Mouse (Mus musculus) ovary, adult 10 weeks (tissue): Measurements from ENCODE around the gene Pdxk. TPM values are rescaled to one million over a fixed set of nuclear protein-coding genes. Genes with fewer than 3 reads are reported as not detected.

Experiments
- polyA plus RNA-seq: library from polyadenylated mRNA; stranded (reverse); fragments of 350-450 nt; fragmentation: Illumina TruSeq; extraction: RNeasy Lipid Tissue Mini Kit (QIAGEN cat#74804); gene quantifications from one replicate; pipeline ENCODE4 v1.2.3, GENCODE M21; 2014

The Pdxk gene
- 12.0 TPM for polyA plus RNA-seq

DNA sequence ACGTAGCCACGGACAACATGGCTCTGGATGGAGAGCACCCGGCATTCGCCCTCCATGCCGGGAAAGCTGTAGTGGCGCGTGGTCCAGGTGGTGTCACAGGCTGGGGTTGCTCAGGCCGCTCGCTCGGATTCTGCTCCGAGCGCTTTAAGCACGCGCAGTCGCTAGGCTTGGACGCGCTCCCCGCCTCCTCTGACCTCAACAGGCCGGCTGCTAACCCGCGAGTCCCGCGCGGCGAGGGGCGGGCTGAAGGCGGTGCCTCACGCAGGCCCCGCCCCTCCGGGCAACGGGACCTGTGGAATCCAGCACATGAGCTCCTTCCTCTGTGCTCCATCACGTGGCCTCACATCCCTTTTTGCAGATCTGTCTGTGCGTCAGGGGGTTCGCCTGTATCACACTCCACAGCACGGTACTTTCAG lies at the start of gene Pdxk:
TSS of gene Pdxk (minus strand) at position 184 of the 416 bp plus-strand sequence.

DNA sequence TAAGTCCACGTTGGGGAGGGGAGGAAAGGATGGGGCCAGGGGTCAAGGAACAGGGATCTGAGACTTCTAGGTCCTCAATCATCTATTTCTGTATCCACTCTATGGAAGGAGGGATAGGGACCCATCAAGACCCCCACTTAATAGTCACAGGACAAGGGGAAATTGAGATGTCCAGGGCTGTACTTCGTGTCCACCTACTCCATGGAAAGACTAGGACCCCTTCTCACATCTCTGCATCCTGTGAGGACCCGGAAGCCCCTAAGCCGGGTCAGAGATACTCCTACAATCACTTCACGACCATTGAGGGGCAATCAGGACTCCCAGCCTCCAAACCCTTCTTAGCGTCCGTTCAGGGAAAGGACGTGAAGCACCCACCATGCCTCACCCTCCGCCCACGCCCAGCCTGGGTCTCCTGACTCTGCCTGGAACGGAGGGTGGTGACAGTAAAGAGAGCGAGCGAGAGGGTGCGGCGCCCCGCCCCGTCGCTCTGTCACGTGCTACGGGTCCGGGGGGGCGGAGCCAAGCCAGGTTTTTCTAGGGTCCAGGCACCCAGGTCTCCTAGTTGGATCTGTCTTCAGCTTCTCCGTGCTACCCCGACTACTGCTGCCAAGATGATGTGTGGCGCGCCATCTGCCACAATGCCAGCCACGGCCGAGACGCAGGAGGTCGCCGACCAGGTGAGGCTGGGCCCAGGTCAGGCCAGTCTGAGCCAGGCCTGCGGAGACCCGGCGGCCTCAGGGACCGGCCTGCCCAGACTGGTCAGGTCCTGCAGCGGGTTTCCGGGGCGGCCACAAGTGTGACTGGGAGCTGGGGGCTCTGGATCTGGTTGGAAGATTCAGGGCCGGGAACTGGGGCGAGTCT lies 39.4 kb downstream of the Pdxk start, which contains the start of gene Cstb:
TSS of gene Cstb (plus strand) at position 489 of the 861 bp plus-strand sequence.

DNA sequence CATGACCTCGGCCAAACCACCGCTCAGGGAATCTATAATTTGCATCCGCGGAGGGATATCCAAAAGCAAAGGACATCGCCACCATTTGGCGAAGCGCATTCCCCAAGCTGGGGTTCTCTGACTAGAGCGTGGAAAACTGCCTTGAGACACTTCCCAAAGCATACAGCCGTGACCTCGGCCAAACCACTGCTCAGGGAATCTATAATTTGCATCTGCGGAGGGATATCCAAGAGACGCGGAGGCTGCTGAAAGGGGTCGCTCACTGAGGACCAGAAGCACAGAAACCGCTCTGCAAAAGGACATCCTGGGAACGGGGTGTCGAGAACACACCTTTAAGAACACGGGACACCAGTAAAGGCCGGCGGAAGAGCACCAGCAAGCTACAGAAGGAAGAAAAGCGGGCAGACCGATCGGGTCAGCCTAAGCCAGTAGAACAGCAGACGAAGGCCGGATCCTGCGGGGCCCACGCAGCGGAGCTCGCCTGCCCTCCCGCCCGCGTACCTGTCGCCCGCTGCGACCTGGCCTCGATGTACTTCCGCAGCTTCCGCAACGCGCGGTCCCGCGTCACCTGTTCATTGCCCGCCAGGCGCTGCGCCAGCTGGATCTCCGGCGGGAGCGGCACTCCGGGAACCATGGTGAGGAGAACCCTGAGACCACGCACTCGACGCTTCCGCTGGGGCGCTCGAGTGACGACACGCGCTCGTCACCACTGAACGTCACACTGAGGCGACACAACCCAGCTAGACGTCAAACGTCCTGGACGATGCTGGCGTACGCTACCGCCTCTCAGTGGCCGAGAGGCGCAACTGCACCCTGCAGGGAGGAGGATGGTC lies 52.2 kb downstream of the Pdxk start, which contains the start of gene Rrp1:
TSS of gene Rrp1 (minus strand) at position 725 of the 833 bp plus-strand sequence.

Other genes starting within 250 kb of the Pdxk start
- 10.7 TPM for gene Trappc10, start 220.3 kb downstream of the Pdxk start, polyA plus RNA-seq
- gene Agpat3, start 112.5 kb downstream of the Pdxk start, polyA plus RNA-seq: 30.7 TPM
- 35.8 TPM for gene Rrp1, start 51.9 kb downstream of the Pdxk start, polyA plus RNA-seq
- 50.0 TPM for gene Cstb, start 39.3 kb downstream of the Pdxk start, polyA plus RNA-seq
- gene Olfr1358, start 52.5 kb upstream of the Pdxk start, polyA plus RNA-seq: not detected
- 3.4 TPM for gene Ilvbl, start 109.4 kb upstream of the Pdxk start, polyA plus RNA-seq
- gene Syde1, start 127.0 kb upstream of the Pdxk start, polyA plus RNA-seq: 12.0 TPM
- not detected for gene Olfr1357, start 153.1 kb upstream of the Pdxk start, polyA plus RNA-seq